Mouse (Mus musculus) intestine, embryonic 15.5 days (tissue): Measurements from ENCODE around the gene P2rx1. TPM values are rescaled to one million over a fixed set of nuclear protein-coding genes. Genes with fewer than 3 reads are reported as not detected.

Experiments
- ATAC-seq: fragments of 200-750 bp; cut with Nextera tagmentation; 2 replicates; pipeline ENCODE4 v1.8.0; 2017; ENCODE audit warnings: moderate TSS enrichment, moderate library complexity
- H3K27ac ChIP-seq: fragments of 300-500 bp; sonication (generic); 2 replicates; pipeline ENCODE4 v1.5.1; 2015; ENCODE audit warnings: mild to moderate bottlenecking, inconsistent platforms
- H3K27me3 ChIP-seq: fragments of 300-500 bp; sonication (generic); replicated peaks from 2 replicates; pipeline ENCODE4 v1.6.1; 2015; ENCODE audit warnings: inconsistent platforms
- H3K36me3 ChIP-seq: fragments of 300-500 bp; sonication (generic); 2 replicates; pipeline ENCODE4 v1.6.1; 2015; ENCODE audit warnings: inconsistent platforms
- H3K4me1 ChIP-seq: fragments of 300-500 bp; sonication (generic); replicated peaks from 2 replicates; pipeline ENCODE4 v1.6.1; 2015; ENCODE audit warnings: inconsistent platforms
- H3K4me2 ChIP-seq: fragments of 300-500 bp; sonication (generic); replicated peaks from 2 replicates; pipeline ENCODE4 v1.6.1; 2015; ENCODE audit warnings: mild to moderate bottlenecking, inconsistent platforms
- H3K4me3 ChIP-seq: fragments of 300-500 bp; sonication (generic); replicated peaks from 2 replicates; pipeline ENCODE4 v1.5.1; 2015; ENCODE audit warnings: inconsistent platforms
- H3K9ac ChIP-seq: fragments of 300-500 bp; sonication (generic); 2 replicates; pipeline ENCODE4 v1.6.1; 2015; ENCODE audit warnings: inconsistent platforms
- H3K9me3 ChIP-seq: fragments of 300-500 bp; sonication (generic); 2 replicates; pipeline ENCODE4 v1.6.1; 2016; ENCODE audit warnings: inconsistent platforms
- WGBS: fragments of 180-500 bp; shearing (Covaris S2); methylation state at CpG from one replicate; pipeline ENCODE4 v1.1.7; 2015; 5-methylcytosine and 5-hydroxymethylcytosine counted together
- polyA plus RNA-seq: library from polyadenylated mRNA; unstranded; fragments of >200 nt; fragmentation: Nextera tagmentation; extraction: Ambion mirVana; gene quantifications from 2 replicates; pipeline ENCODE4 v1.2.1, GENCODE M21; 2015

Gene P2rx1
- polyA plus RNA-seq, 1 experiment from 2014 or later = 14.3 TPM

DNA sequence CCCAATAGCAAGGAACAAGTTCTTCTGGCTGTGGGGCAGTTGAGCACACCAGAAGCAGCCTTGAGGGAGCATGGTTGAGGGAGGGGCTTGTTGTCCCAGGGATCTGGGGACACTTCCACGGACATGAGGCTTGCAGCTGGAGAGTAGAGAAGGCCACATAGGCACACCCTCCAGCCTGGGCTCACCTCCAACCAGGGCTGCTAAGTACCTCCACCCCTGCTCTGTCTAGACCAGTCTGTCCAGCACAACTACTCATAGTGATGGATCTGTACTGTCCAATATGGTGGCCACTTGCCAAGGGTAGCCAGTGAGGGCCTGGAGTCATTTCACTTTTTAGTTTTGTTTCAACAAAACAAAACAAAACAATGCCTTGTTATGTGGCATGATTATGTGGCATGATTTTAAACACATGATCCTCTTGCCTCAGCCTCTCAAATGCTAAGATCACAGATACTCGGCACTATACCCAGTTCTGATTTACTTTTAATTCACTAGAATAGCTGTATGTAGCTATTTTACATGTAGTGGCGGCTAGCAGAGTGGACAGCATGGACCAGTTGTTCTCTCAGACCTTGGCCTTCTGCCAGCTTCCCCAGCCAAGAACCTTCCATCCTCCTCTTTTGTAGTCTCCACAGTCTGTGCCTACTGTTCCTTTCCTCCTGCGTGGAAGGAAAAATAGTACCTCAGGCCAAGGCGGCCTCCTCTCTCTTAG, 16.6 kb downstream of the P2rx1 start:
- Histone ChIP-seq H3K4me2 (no peak overlapping the region), H3K27ac (no peak overlapping the region)
- WGBS = 56% methylated on average over 5 of the region's 5 CpGs

GRCm38 (mm10) chr11:73016103-73016420, 17.2 kb downstream of the P2rx1 start:
- no peak overlapping the region for H3K27ac ChIP-seq
- WGBS = 79% methylated on average over 6 of the region's 6 CpGs

More for the DNA sequence above, 16.6 kb downstream of the P2rx1 start:
- Histone ChIP-seq H3K4me1 (peaks cover 23% of the 10 kb centered on the region), H3K9me3 (no peaks in the 10 kb centered on the region), H3K36me3 (no peaks in the 10 kb centered on the region), H3K4me3 (no peak overlapping the region), H3K9ac (no peak overlapping the region), H3K27me3 (peaks cover 14% of the 10 kb centered on the region; the same call in 1 of the 2 replicates)
- no peak for ATAC-seq

GRCm38 (mm10) chr11:73018471-73019146, 19.7 kb downstream of the P2rx1 start, which contains the start of gene Camkk1:
Gene Camkk1, plus strand, starts transcription at chr11:73019008.
- H3K4me3 ChIP-seq = peak within 1 kb of the TSS; percentile 74
- peak within 1 kb of the TSS; percentile 69 for H3K9ac ChIP-seq
- H3K4me2 ChIP-seq = peak within 1 kb of the TSS; percentile 98
- no peak within 1 kb of the TSS for H3K27ac ChIP-seq
- peak; percentile 98 for ATAC-seq
- H3K36me3 ChIP-seq = no peaks in the 10 kb centered on the region
- peaks cover 16% of the 10 kb centered on the region; the same call in 1 of the 2 replicates for H3K27me3 ChIP-seq
- H3K4me1 ChIP-seq = peaks cover 34% of the 10 kb centered on the region
- H3K9me3 ChIP-seq = no peaks in the 10 kb centered on the region
- under 1% methylated on average over 57 of the region's 57 CpGs for WGBS

More at GRCm38 (mm10) chr11:73016103-73016420, 17.2 kb downstream of the P2rx1 start:
- Histone ChIP-seq H3K4me3 (no peak overlapping the region), H3K9ac (no peak overlapping the region), H3K4me2 (no peak overlapping the region), H3K27me3 (peaks cover 16% of the 10 kb centered on the region; the same call in 1 of the 2 replicates), H3K9me3 (no peaks in the 10 kb centered on the region), H3K36me3 (no peaks in the 10 kb centered on the region), H3K4me1 (peaks cover 23% of the 10 kb centered on the region)
- no peak for ATAC-seq

DNA sequence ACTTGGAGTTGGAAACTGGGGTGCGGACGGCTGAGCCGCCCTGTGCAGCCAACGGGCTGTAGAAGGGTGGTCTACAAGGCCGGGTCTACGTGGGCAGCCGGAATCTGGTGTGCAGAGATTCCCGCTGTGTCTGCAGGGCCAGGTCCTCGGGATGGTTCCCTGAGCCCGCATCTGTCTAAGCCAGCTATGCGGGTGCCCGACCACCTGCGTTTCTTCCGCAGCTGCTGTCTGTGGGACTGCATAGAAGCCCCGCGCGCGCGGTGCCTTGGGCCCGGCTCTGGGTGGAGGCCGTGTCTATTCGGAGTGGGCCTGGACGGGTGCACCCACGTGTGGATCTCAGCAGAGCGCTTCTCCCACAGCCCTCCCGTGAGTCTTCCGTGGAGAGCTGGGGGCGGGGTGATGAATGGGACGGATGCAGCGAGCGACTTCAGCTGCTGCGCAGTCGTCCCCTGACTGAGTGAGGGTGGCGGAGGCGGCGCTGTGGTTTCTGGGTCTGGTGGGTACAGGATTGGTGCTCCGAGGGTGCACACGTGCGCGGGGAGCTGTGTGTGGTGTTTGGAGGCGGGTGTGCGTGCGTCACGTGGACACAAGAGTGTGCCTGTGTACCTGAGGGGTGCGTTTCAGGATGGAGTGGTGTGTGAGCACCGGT, 20.4 kb downstream of the P2rx1 start:
- H3K9me3 ChIP-seq = no peaks in the 10 kb centered on the region
- H3K9ac ChIP-seq = peak overlapping the region; percentile 69
- ATAC-seq = peak; percentile 55
- under 1% methylated on average over 46 of the region's 46 CpGs for WGBS
- peaks cover 16% of the 10 kb centered on the region; the same call in 1 of the 2 replicates for H3K27me3 ChIP-seq
- H3K27ac ChIP-seq = no peak overlapping the region
- peak overlapping the region; percentile 98 for H3K4me2 ChIP-seq
- no peaks in the 10 kb centered on the region for H3K36me3 ChIP-seq
- H3K4me1 ChIP-seq = peaks cover 39% of the 10 kb centered on the region
- H3K4me3 ChIP-seq = peak overlapping the region; percentile 74

DNA sequence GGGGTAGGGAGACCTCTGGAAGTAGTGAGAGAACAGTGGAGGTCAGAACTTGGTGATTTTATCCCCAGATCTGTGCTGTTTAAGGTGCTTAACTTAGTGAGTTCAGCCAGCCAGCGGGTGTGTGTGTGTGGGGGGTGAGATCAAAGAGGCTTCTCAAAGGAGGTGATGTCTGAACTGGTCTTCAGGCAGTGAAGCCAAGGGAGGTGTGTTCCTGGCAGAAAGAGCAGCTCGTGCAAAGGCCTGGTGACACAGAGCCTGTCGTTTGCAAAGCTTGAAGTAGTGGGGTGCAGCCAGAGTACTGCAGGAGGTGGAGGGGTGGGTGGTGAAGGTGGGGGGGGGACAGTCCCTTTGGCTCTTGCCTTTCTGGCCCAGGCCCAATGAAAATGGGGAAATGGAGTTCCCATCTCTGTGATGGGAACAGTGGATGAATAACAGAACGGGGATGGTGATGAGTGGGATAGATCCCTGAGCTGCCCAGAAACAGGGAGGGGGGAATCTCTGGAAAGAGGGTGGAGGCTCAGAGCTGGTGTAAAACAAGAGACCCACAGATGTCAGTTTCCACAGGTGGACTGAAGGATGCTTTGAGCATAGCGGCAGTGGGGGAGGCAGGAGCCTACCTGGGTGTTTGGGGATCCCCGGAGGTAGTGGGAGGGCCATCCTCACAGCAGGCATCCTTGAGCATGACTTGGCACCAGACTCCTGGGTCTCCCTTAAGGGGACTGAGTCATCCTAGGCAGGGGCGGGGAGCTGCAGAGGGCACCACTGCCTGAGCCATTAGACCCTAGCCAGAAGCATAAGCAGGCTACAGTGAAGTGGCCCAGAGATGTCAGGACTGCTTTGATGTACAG, 22.3 kb downstream of the P2rx1 start:
- Histone ChIP-seq H3K27ac (no peak overlapping the region), H3K4me3 (no peak overlapping the region), H3K4me1 (peaks cover 42% of the 10 kb centered on the region), H3K27me3 (peaks cover 16% of the 10 kb centered on the region; the same call in 1 of the 2 replicates), H3K36me3 (no peaks in the 10 kb centered on the region), H3K4me2 (no peak overlapping the region), H3K9ac (no peak overlapping the region), H3K9me3 (no peaks in the 10 kb centered on the region)
- no peak for ATAC-seq
- WGBS = 63% methylated on average over 7 of the region's 7 CpGs

GRCm38 (mm10) chr11:73023099-73023498, 24.2 kb downstream of the P2rx1 start:
- Histone ChIP-seq H3K27me3 (peaks cover 16% of the 10 kb centered on the region; the same call in 1 of the 2 replicates), H3K4me2 (no peak overlapping the region), H3K9ac (no peak overlapping the region), H3K4me1 (peaks cover 43% of the 10 kb centered on the region), H3K27ac (no peak overlapping the region), H3K4me3 (no peak overlapping the region), H3K9me3 (no peaks in the 10 kb centered on the region), H3K36me3 (no peaks in the 10 kb centered on the region)
- no peak for ATAC-seq
- WGBS = 59% methylated on average over 9 of the region's 9 CpGs

GRCm38 (mm10) chr11:73023827-73024226, 24.9 kb downstream of the P2rx1 start:
- Histone ChIP-seq H3K27ac (no peak overlapping the region; the same call in 1 of the 2 replicates), H3K36me3 (no peaks in the 10 kb centered on the region), H3K4me2 (no peak overlapping the region), H3K27me3 (peaks cover 16% of the 10 kb centered on the region; the same call in 1 of the 2 replicates), H3K4me1 (peaks cover 40% of the 10 kb centered on the region), H3K4me3 (no peak overlapping the region), H3K9ac (no peak overlapping the region), H3K9me3 (no peaks in the 10 kb centered on the region)
- ATAC-seq = no peak
- 46% methylated on average over 4 of the region's 4 CpGs for WGBS

- Histone ChIP-seq H3K4me3 (no peak overlapping the region), H3K9ac (no peak overlapping the region; the same call in 1 of the 2 replicates), H3K9me3 (no peaks in the 10 kb centered on the region), H3K4me1 (peaks cover 36% of the 10 kb centered on the region), H3K27me3 (peaks cover 14% of the 10 kb centered on the region; the same call in 1 of the 2 replicates), H3K27ac (peak overlapping the region; percentile 5; the same call in 1 of the 2 replicates), H3K36me3 (no peaks in the 10 kb centered on the region), H3K4me2 (0 out of 2 replicates have a peak overlapping the region, but pooled peaks have one; percentile 14)
- WGBS = 46% methylated on average over 7 of the region's 7 CpGs
- peak; percentile 54 for ATAC-seq
These were observed 25.5 kb downstream of the P2rx1 start for GRCm38 (mm10) chr11:73024236-73024904.

- H3K36me3 ChIP-seq = no peaks in the 10 kb centered on the region
- peak; percentile 48 for ATAC-seq
- H3K27ac ChIP-seq = no peak overlapping the region
- WGBS = 34% methylated on average over 8 of the region's 8 CpGs
- H3K9ac ChIP-seq = no peak overlapping the region
- peak overlapping the region; percentile 30; the same call in 1 of the 2 replicates for H3K4me2 ChIP-seq
- no peaks in the 10 kb centered on the region for H3K27me3 ChIP-seq
- H3K4me3 ChIP-seq = no peak overlapping the region
- peaks cover 36% of the 10 kb centered on the region for H3K4me1 ChIP-seq
- no peaks in the 10 kb centered on the region for H3K9me3 ChIP-seq
These were observed 28.1 kb downstream of the P2rx1 start for GRCm38 (mm10) chr11:73026961-73027360.

DNA sequence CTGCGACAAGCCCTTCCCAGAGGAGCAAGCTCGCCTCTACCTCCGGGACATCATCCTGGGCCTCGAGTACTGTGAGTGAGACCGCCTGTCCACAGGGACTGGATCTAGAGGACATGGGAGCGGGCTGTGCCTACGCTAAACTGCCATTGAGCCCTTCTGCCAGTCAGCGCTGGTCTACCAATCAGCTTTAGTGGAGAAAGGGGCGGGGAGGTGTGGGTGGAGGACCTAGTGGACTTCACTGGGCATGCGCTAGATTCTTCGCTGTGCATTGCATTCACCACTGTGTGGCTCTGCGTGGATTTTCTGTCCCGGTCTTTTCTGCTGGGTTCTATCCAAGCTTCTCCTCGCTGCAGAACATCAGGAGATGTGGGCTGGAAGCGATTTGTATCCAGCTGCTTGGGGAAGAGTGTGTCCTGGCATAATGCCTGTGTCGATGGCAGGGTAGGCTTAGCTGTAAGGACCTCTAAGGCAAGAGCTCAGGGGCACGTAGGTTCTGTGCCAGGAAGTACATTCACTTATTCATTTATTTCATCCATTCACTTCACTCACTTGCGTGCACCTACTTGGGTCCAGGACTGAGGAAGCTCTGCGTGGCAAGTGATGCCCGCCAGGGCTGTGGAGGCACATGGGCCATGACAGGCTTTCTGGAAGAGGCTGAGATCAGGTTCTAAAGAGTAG, 32.1 kb downstream of the P2rx1 start:
- Histone ChIP-seq H3K9me3 (no peaks in the 10 kb centered on the region), H3K9ac (peak overlapping the region; percentile 39; the same call in 1 of the 2 replicates), H3K4me2 (peak overlapping the region; percentile 81), H3K36me3 (no peaks in the 10 kb centered on the region), H3K4me3 (peak overlapping the region; percentile 30), H3K4me1 (peaks cover 12% of the 10 kb centered on the region; the same call in 1 of the 2 replicates), H3K27ac (peak overlapping the region; percentile 68), H3K27me3 (no peaks in the 10 kb centered on the region)
- 26% methylated on average over 20 of the region's 20 CpGs for WGBS
- ATAC-seq = peak; percentile 91
